Mouse (Mus musculus) cortical plate, adult 2 months (tissue): ENCODE measurements at regions not wholly inside any gene's neighbourhood (a gene's known extent, or its start where the extent isn't known, plus 50 kb on each side); places are given as distances from the start of the nearest gene placed in this dataset.

Experiments used
- CTCF ChIP-seq: fragments of 200-500 bp; IDR thresholded peaks from 2 replicates; pipeline ENCODE4 v1.5.1; 2011; ENCODE audit warnings: mild to moderate bottlenecking, control low read depth, low read length; ENCODE audit not compliant: insufficient read depth; ENCODE audit errors: extremely low read depth
- POLR2A ChIP-seq: fragments of 200-500 bp; IDR thresholded peaks from 2 replicates; pipeline ENCODE4 v1.6.1; 2011; ENCODE audit warnings: mild to moderate bottlenecking, low read length, control low read depth; ENCODE audit not compliant: insufficient read depth; ENCODE audit errors: extremely low read depth

DNA sequence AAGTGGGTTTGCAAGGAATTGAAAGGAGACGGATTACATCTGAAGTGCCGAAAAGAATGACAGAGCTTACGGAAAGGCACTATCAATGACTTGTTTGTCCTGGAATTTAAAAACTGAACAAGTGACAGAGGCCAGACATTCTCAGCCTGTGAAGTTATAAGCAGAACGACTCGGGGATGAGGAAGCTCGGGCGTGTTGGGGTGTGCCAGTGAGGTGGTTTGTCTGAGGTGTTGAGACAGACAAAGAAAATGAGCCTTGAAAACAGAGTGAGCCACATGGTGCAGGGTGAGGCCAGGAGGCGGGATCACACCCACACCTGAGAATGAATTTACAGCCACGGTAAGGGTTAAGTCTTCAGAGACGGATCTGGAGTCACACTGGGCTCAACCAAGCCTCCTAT lies 194.7 kb upstream of the Pabpc6 start:
- TF ChIP-seq CTCF = no peak
- no peak for TF ChIP-seq POLR2A
